Mouse (Mus musculus): ENCODE data around the gene Ugdh. TPM values are rescaled to one million over a fixed set of nuclear protein-coding genes. Genes with fewer than 3 reads are reported as not detected.

Gene Ugdh
- total and polyA plus RNA-seq, 3 experiments = 5.7 to 82.5 (median 71.8) TPM

- no peak for DNase-seq
These were observed 6.3 kb downstream of the Ugdh start for GRCm38 (mm10) chr5:65429441-65429840.

- DNase-seq = no peak
These were observed 7.4 kb downstream of the Ugdh start for GRCm38 (mm10) chr5:65428321-65428720.

GRCm38 (mm10) chr5:65425251-65425650 lies 10.5 kb downstream of the Ugdh start:
- DNase-seq = no peak

- DNase-seq = peak; percentile 49
These were observed 11.5 kb downstream of the Ugdh start for GRCm38 (mm10) chr5:65424215-65424614.

- DNase-seq = no peak
These were observed 12.9 kb downstream of the Ugdh start for GRCm38 (mm10) chr5:65422803-65423202.

- DNase-seq = no peak
These were observed 14.9 kb downstream of the Ugdh start for GRCm38 (mm10) chr5:65420822-65421221.

- DNase-seq = no peak
These were observed 16.6 kb downstream of the Ugdh start for GRCm38 (mm10) chr5:65419136-65419535.

- DNase-seq = no peak
These were observed 19.9 kb downstream of the Ugdh start for GRCm38 (mm10) chr5:65415653-65416458.

GRCm38 (mm10) chr5:65407989-65408388 lies 27.8 kb downstream of the Ugdh start:
- DNase-seq = no peak

- DNase-seq = peak; percentile 84
These were observed 34.3 kb downstream of the Ugdh start for GRCm38 (mm10) chr5:65401251-65401994.

GRCm38 (mm10) chr5:65394425-65394824 lies 41.3 kb downstream of the Ugdh start:
- no peak for DNase-seq

- DNase-seq = no peak
These were observed 44.0 kb downstream of the Ugdh start for GRCm38 (mm10) chr5:65391753-65392152.

- peak; percentile 98 for DNase-seq
These were observed 44.8 kb downstream of the Ugdh start, which contains the start of the genes Rpl9 and Lias for GRCm38 (mm10) chr5:65390648-65391644. Gene Rpl9 (minus strand): TSS chr5:65391444. Gene Lias (plus strand): TSS chr5:65391497.

GRCm38 (mm10) chr5:65387008-65387867 lies 48.5 kb downstream of the Ugdh start:
- DNase-seq = no peak

GRCm38 (mm10) chr5:65385704-65386103 lies 50.0 kb downstream of the Ugdh start:
- no peak for DNase-seq

- DNase-seq = no peak
These were observed 61.0 kb downstream of the Ugdh start for GRCm38 (mm10) chr5:65374746-65375145.

GRCm38 (mm10) chr5:65371551-65371950 lies 64.2 kb downstream of the Ugdh start:
- no peak for DNase-seq

GRCm38 (mm10) chr5:65367837-65368236 lies 67.9 kb downstream of the Ugdh start:
- no peak for DNase-seq
